ENCODE assay signal across 9 mouse cellular contexts in the genomic region with DNA sequence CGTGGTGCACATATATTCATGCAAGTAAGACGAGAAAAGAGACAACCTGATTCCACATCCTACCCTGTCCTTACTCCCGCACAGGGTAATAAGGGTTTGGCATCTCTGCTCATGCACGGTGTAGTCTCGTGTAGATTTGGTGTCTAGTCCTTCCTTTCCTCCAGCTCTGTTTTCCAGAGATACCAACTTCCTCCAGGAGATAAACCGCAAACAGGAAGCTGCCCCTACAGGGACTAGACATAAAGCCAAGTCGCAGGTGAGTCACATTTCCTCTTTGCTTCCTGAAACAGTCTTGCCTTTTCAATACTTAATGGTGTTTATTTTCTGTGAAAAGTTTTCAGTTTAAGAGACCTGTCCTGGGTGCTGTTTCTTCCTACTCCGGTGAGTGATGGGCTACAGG. TPM values are rescaled to one million over a fixed set of nuclear protein-coding genes. Genes with fewer than 3 reads are reported as not detected.
A peak's percentile ranks its signal among the peaks of the same experiment; 100 is the strongest.
DNase-seq lines count a peak whose midpoint lies in the region; ATAC-seq and TF ChIP-seq lines count a peak whose summit lies in the region.
"Had no signal": no experiment of that assay in that cellular context is flagged by ENCODE, and none has a peak within 500 bp of the region (broad histone marks: within the 10 kb centered on the region; RNA-seq: fewer than 3 reads in every experiment).

No protein-coding gene starts in this region.

- ATAC-seq in forebrain, postnatal 0 days = no peak
- no peak for ATAC-seq in liver, embryonic 15.5 days (ENCODE audit: insufficient read depth)

- peak overlapping the region; percentile 88 for H3K4me2 ChIP-seq in forebrain, postnatal 0 days (ENCODE audit: low read depth)
- peak overlapping the region; percentile 75 for H3K4me2 ChIP-seq in liver, embryonic 15.5 days

- no peak for DNase-seq in heart, embryonic 10.5 days (ENCODE audit: low spot score)
- no peak for DNase-seq in heart, adult 9 months (ENCODE audit: low spot score in 2 of 2)
- DNase-seq in 416B (ENCODE audit: low read depth) = peak; percentile 65
- no peak for DNase-seq in forebrain, postnatal 0 days
- DNase-seq in T-cell, adult 2 months (ENCODE audit: low spot score) = no peak
- no peak for DNase-seq in right cerebral cortex, postnatal 4 days
- DNase-seq in cerebellum, postnatal 4 days (ENCODE audit: low spot score in 2 of 2) = no peak

- H3K9me3 ChIP-seq in heart, embryonic 10.5 days = no peaks in the 10 kb centered on the region
- H3K9me3 ChIP-seq in forebrain, postnatal 0 days (ENCODE audit: low read length) = no peaks in the 10 kb centered on the region
- no peaks in the 10 kb centered on the region for H3K9me3 ChIP-seq in liver, embryonic 15.5 days (replicated peaks)

- no peak for TF ChIP-seq CTCF in forebrain, postnatal 0 days (IDR thresholded peaks at IDR 0.05; ENCODE audit: low read depth)

- H3K4me1 ChIP-seq in heart, embryonic 10.5 days = peaks cover 6% of the 10 kb centered on the region; the same call in 1 of the 2 replicates
- H3K4me1 ChIP-seq in forebrain, postnatal 0 days (ENCODE audit: insufficient read depth) = peaks cover 13% of the 10 kb centered on the region
- peaks cover 23% of the 10 kb centered on the region for H3K4me1 ChIP-seq in liver, embryonic 15.5 days (replicated peaks)

- WGBS in heart, embryonic 10.5 days = 59% methylated on average over 8 of the region's 8 CpGs
- WGBS in forebrain, postnatal 0 days = 77% methylated on average over 8 of the region's 8 CpGs
- 18% methylated on average over 8 of the region's 8 CpGs for whole genome bisulfite sequencing in liver, embryonic 15.5 days (ENCODE audit: insufficient replicate concordance)

- H3K27ac ChIP-seq in heart, embryonic 10.5 days = no peak overlapping the region
- no peak overlapping the region for H3K27ac ChIP-seq in forebrain, postnatal 0 days (ENCODE audit: low read depth, low read length)
- no peak overlapping the region for H3K27ac ChIP-seq in liver, embryonic 15.5 days (replicated peaks)

- H3K36me3 ChIP-seq in heart, embryonic 10.5 days = peaks cover 13% of the 10 kb centered on the region
- peaks cover 13% of the 10 kb centered on the region for H3K36me3 ChIP-seq in forebrain, postnatal 0 days (ENCODE audit: insufficient read depth)
- H3K36me3 ChIP-seq in liver, embryonic 15.5 days (replicated peaks) = no peaks in the 10 kb centered on the region

- no peaks in the 10 kb centered on the region for H3K27me3 ChIP-seq in heart, embryonic 10.5 days (ENCODE audit: insufficient read depth, poor library complexity, severe bottlenecking)
- H3K27me3 ChIP-seq in forebrain, postnatal 0 days (ENCODE audit: insufficient read depth, low read length) = no peaks in the 10 kb centered on the region
- H3K27me3 ChIP-seq in liver, embryonic 15.5 days = no peaks in the 10 kb centered on the region

- H3K4me3 ChIP-seq in heart, embryonic 10.5 days = peak overlapping the region; percentile 70
- peak overlapping the region; percentile 73 for H3K4me3 ChIP-seq in forebrain, postnatal 0 days (ENCODE audit: low read depth, low read length)
- peak overlapping the region; percentile 62; the same call in 1 of the 2 replicates for H3K4me3 ChIP-seq in liver, embryonic 15.5 days (replicated peaks)

- H3K9ac ChIP-seq in forebrain, postnatal 0 days = peak overlapping the region; percentile 87; the same call in 1 of the 2 replicates
- no peak overlapping the region for H3K9ac ChIP-seq in liver, embryonic 15.5 days

RNA-seq across cellular contexts. Expression of gene Zfp28, which starts 0.9 kb away (rescaled TPM):
- 8.6 and 9.5 TPM in 2 replicates for polyA plus RNA-seq in heart, embryonic 10.5 days (2016; fragmentation: Nextera tagmentation; extraction: Ambion mirVana)
- 15.4 and 27.4 TPM in 2 replicates for total RNA-seq in forebrain, postnatal 0 days (2014; rRNA removed)
- 19.8 and 20.7 TPM in 2 replicates for polyA plus RNA-seq in forebrain, postnatal 0 days (2015; fragmentation: Nextera tagmentation; extraction: Ambion mirVana)
- polyA plus RNA-seq in liver, embryonic 15.5 days (2015; fragmentation: Nextera tagmentation; extraction: Ambion mirVana) = 1.2 and 1.3 TPM in 2 replicates

RNA-seq across cellular contexts. Expression of gene Smim17, which starts 14.5 kb away (rescaled TPM):
- polyA plus RNA-seq in heart, embryonic 10.5 days (2016; fragmentation: Nextera tagmentation; extraction: Ambion mirVana) = 0.18 and 0.21 TPM in 2 replicates
- total RNA-seq in forebrain, postnatal 0 days (2014; rRNA removed) = 15.4 and 17.5 TPM in 2 replicates
- polyA plus RNA-seq in forebrain, postnatal 0 days (2015; fragmentation: Nextera tagmentation; extraction: Ambion mirVana) = 3.7 and 3.9 TPM in 2 replicates
- polyA plus RNA-seq in liver, embryonic 15.5 days (2015; fragmentation: Nextera tagmentation; extraction: Ambion mirVana) = not detected in 2 replicates

RNA-seq across cellular contexts. Expression of gene Zfp78, which starts 20.9 kb away (rescaled TPM):
- 0.83 and 1.3 TPM in 2 replicates for polyA plus RNA-seq in heart, embryonic 10.5 days (2016; fragmentation: Nextera tagmentation; extraction: Ambion mirVana)
- 4.0 and 4.5 TPM in 2 replicates for total RNA-seq in forebrain, postnatal 0 days (2014; rRNA removed)
- 1.5 and 3.3 TPM in 2 replicates for polyA plus RNA-seq in forebrain, postnatal 0 days (2015; fragmentation: Nextera tagmentation; extraction: Ambion mirVana)
- 0.90 and 1.0 TPM in 2 replicates for polyA plus RNA-seq in liver, embryonic 15.5 days (2015; fragmentation: Nextera tagmentation; extraction: Ambion mirVana)

RNA-seq across cellular contexts. Expression of gene Gm20715, which starts 26.1 kb away (rescaled TPM):
- polyA plus RNA-seq in heart, embryonic 10.5 days (2016; fragmentation: Nextera tagmentation; extraction: Ambion mirVana) = not detected in 2 replicates
- total RNA-seq in forebrain, postnatal 0 days (2014; rRNA removed) = 0.24 and 0.54 TPM in 2 replicates
- not detected in 2 replicates for polyA plus RNA-seq in forebrain, postnatal 0 days (2015; fragmentation: Nextera tagmentation; extraction: Ambion mirVana)
- polyA plus RNA-seq in liver, embryonic 15.5 days (2015; fragmentation: Nextera tagmentation; extraction: Ambion mirVana) = not detected in 2 replicates
- total RNA-seq: gastrocnemius, postnatal 4 days had no signal

RNA-seq across cellular contexts. Expression of gene Gm3854, which starts 40.5 kb away (rescaled TPM):
- 1.8 and 2.4 TPM in 2 replicates for polyA plus RNA-seq in heart, embryonic 10.5 days (2016; fragmentation: Nextera tagmentation; extraction: Ambion mirVana)
- 5.8 and 7.8 TPM in 2 replicates for total RNA-seq in forebrain, postnatal 0 days (2014; rRNA removed)
- polyA plus RNA-seq in forebrain, postnatal 0 days (2015; fragmentation: Nextera tagmentation; extraction: Ambion mirVana) = 1.5 and 4.6 TPM in 2 replicates
- 0.10 and 0.22 TPM in 2 replicates for polyA plus RNA-seq in liver, embryonic 15.5 days (2015; fragmentation: Nextera tagmentation; extraction: Ambion mirVana)
